Mouse (Mus musculus) limb, embryonic 15.5 days (tissue): ENCODE measurements at regions not wholly inside any gene's neighbourhood (a gene's known extent, or its start where the extent isn't known, plus 50 kb on each side); places are given as distances from the start of the nearest gene placed in this dataset.
A peak's percentile ranks its signal among the peaks of the same experiment; 100 is the strongest.

Experiments used
- ATAC-seq: fragments of 200-750 bp; cut with Nextera tagmentation; 2 replicates; pipeline ENCODE4 v1.8.0; 2017; ENCODE audit warnings: low read depth, moderate TSS enrichment; ENCODE audit not compliant: insufficient number of reproducible peaks, low FRiP score, low TSS enrichment
- H3K27ac ChIP-seq: fragments of 300-500 bp; sonication (generic); 2 replicates; pipeline ENCODE4 v1.5.1; 2015; ENCODE audit warnings: moderate library complexity, mild to moderate bottlenecking, inconsistent platforms
- H3K27me3 ChIP-seq: fragments of 300-500 bp; sonication (generic); 2 replicates; pipeline ENCODE4 v1.6.1; 2015; ENCODE audit warnings: inconsistent platforms
- H3K36me3 ChIP-seq: fragments of 300-500 bp; sonication (generic); 2 replicates; pipeline ENCODE4 v1.6.1; 2015; ENCODE audit warnings: inconsistent platforms
- H3K4me1 ChIP-seq: fragments of 300-500 bp; sonication (generic); 2 replicates; pipeline ENCODE4 v1.6.1; 2015; ENCODE audit warnings: inconsistent platforms
- H3K4me2 ChIP-seq: fragments of 300-500 bp; sonication (generic); 2 replicates; pipeline ENCODE4 v1.6.1; 2015; ENCODE audit warnings: mild to moderate bottlenecking, inconsistent platforms
- H3K4me3 ChIP-seq: fragments of 300-500 bp; sonication (generic); 2 replicates; pipeline ENCODE4 v1.5.1; 2015; ENCODE audit warnings: mild to moderate bottlenecking, inconsistent platforms
- H3K9ac ChIP-seq: fragments of 300-500 bp; sonication (generic); 2 replicates; pipeline ENCODE4 v1.6.1; 2015; ENCODE audit warnings: inconsistent platforms
- H3K9me3 ChIP-seq: fragments of 300-500 bp; sonication (generic); 2 replicates; pipeline ENCODE4 v1.6.1; 2016; ENCODE audit warnings: inconsistent platforms
- WGBS: fragments of 180-500 bp; shearing (Covaris S2); methylation state at CpG from one replicate; pipeline ENCODE4 v1.1.7; 2015; 5-methylcytosine and 5-hydroxymethylcytosine counted together

DNA sequence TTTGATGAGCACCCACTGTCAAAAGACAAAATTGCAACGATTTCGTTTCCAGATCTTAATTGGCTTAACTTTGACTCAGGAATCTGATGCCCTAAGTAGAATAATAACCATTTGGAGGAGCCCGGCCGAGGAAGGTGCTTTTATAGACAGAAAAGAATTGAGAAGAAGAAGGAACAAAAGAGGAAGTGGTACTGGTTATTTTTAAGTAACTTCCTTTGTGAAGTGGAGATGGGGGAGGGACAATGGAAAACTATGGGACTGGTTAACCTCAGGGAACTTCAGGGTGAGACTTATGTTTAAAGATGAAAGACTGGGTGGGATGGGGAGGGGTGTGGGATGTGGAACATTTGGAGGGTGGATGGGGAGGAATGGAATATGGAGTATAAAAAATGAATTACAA lies 880.9 kb downstream of the Tmem114 start:
- no peak for ATAC-seq
- no peak overlapping the region for H3K9ac ChIP-seq
- peaks cover 6% of the 10 kb centered on the region; the same call in 1 of the 2 replicates for H3K4me1 ChIP-seq
- H3K27ac ChIP-seq, result no peak overlapping the region
- no peaks in the 10 kb centered on the region for H3K36me3 ChIP-seq
- H3K27me3 ChIP-seq, result no peaks in the 10 kb centered on the region
- no peak overlapping the region for H3K4me2 ChIP-seq
- no peaks in the 10 kb centered on the region for H3K9me3 ChIP-seq
- 29% methylated on average over 4 of the region's 4 CpGs for WGBS
- no peak overlapping the region for H3K4me3 ChIP-seq

DNA sequence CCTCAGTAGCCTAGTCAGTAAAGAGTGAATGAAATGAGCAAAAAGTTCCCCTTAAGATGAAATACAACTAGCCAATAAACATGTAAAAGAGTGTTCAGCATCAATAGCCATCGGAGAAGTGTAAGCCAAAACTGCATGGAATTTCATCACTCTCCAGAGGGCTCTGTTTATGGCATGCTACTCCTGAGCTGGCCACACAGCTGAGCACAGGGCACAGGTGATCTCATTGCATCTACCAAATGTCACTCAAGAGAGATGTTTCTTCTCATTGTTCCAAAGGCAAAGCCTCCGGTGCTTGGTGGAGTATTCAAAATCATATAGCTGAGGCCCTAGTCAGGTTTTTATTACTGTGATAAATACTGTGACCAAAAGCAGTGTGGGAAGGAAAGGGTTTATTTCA lies 895.1 kb downstream of the Tmem114 start:
- 43% methylated on average over 2 of the region's 2 CpGs for WGBS
- Histone ChIP-seq H3K4me2 (no peak overlapping the region), H3K27ac (no peak overlapping the region), H3K9me3 (no peaks in the 10 kb centered on the region), H3K27me3 (no peaks in the 10 kb centered on the region), H3K4me1 (peaks cover 15% of the 10 kb centered on the region; the same call in 1 of the 2 replicates), H3K9ac (no peak overlapping the region), H3K4me3 (no peak overlapping the region), H3K36me3 (no peaks in the 10 kb centered on the region)
- no peak for ATAC-seq

DNA sequence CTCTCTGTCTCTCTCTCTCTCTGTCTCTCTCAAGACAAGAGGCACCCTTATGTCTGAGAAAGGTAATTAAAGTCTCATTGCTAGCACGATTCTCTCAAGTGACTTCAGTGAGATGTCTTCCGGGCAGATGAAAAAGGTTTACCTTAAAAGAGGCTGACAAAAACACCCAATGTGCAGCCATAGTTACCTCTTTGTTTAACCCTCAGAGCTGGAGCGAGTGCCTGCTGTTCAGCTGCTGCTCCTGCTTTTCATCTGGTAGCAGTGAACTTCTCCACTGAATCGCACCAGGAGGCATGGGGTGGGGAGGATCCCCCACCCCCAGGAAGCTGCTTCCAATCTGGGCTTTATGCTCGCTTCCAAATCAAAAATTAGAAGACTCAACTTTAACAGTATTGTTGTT lies 896.0 kb downstream of the Tmem114 start:
- H3K4me2 ChIP-seq, result no peak overlapping the region
- no peak for ATAC-seq
- peak overlapping the region; percentile 22; the same call in 1 of the 2 replicates for H3K27ac ChIP-seq
- no peak overlapping the region for H3K9ac ChIP-seq
- H3K36me3 ChIP-seq, result no peaks in the 10 kb centered on the region
- 17% methylated on average over 5 of the region's 5 CpGs for WGBS
- no peaks in the 10 kb centered on the region for H3K9me3 ChIP-seq
- H3K27me3 ChIP-seq, result no peaks in the 10 kb centered on the region
- H3K4me1 ChIP-seq, result peaks cover 15% of the 10 kb centered on the region; the same call in 1 of the 2 replicates
- no peak overlapping the region for H3K4me3 ChIP-seq

DNA sequence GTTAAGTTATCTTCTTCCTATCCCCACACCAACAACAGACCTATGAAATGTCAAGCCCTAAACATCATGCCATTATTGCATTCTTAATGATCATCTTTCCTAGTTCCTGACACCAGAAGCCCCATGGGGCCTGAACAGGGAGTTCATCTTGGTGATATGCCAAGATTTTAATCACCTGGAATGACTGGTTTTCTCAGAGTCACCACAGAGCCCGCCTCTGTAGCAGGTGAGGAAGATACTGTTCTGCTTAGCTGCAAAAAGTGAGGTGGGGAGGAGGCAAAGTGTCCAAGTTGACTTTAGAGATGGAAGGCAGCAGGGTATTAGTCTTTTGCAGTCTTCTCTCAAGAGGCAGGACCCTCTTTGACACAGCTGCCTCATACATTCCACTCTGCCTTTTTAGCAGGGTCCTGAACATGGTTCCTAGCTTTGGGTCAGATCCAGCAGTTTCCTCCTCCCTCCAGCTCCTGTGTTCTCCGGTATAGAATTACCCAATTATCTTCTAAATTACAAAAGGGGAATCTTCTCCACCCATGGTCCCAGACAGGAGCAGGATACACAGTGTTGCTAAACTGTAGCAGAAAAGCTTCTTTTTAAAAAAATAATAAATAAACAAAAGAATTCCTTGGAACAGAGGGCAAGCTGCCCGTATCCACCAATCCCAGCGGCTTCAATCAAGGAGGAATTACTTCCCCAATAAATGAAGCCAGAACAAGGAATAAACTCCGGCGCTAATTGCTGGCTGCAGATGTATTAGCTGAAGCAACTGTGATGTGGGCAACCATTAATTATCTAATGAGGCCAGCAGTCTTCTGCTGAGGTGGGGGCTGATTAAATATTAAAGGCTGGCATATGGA lies 896.8 kb downstream of the Tmem114 start:
- Histone ChIP-seq H3K36me3 (no peaks in the 10 kb centered on the region), H3K27ac (peak overlapping the region; percentile 67), H3K4me2 (peak overlapping the region; percentile 20; the same call in 1 of the 2 replicates), H3K27me3 (no peaks in the 10 kb centered on the region), H3K4me1 (peaks cover 15% of the 10 kb centered on the region; the same call in 1 of the 2 replicates), H3K9me3 (no peaks in the 10 kb centered on the region), H3K4me3 (no peak overlapping the region), H3K9ac (no peak overlapping the region)
- no peak for ATAC-seq
- WGBS, result 18% methylated on average over 6 of the region's 6 CpGs

DNA sequence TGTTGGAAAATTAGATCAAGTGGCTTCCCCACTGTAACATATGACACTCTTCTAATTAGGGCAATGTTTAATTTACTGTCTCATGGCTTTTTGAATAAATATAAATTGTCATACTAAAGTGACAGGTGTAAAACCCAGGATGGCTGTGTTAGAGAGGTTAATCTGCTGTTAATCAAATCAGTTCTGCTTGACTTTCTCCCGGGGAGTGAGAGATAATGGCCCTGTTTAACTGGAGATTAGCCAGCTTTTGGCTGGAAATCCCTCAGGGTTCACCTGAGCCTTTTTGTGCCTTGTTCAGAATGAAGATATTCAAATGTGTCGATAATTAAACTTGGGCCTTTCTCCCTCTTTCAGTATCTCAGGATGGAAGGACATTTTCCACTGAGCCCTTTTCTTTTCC lies 906.2 kb downstream of the Tmem114 start:
- H3K36me3 ChIP-seq, result no peaks in the 10 kb centered on the region
- no peak for ATAC-seq
- no peak overlapping the region for H3K27ac ChIP-seq
- no peak overlapping the region for H3K4me3 ChIP-seq
- no peak overlapping the region for H3K9ac ChIP-seq
- H3K9me3 ChIP-seq, result no peaks in the 10 kb centered on the region
- 76% methylated on average over 2 of the region's 2 CpGs for WGBS
- no peak overlapping the region for H3K4me2 ChIP-seq
- no peaks in the 10 kb centered on the region for H3K27me3 ChIP-seq
- no peaks in the 10 kb centered on the region for H3K4me1 ChIP-seq
